Mouse (Mus musculus) testis, adult 2 months (tissue): ENCODE data around the gene Kcnh4. TPM values are rescaled to one million over a fixed set of nuclear protein-coding genes. Genes with fewer than 3 reads are reported as not detected.

Experiments used
- H3K27ac ChIP-seq: fragments of 200-500 bp; 2 replicates; pipeline ENCODE4 v1.5.1; 2012; ENCODE audit warnings: low read depth, low read length; ENCODE audit not compliant: control insufficient read depth, insufficient read depth
- H3K27me3 ChIP-seq: fragments of 200-500 bp; 2 replicates; pipeline ENCODE4 v1.6.1; 2012; ENCODE audit warnings: mild to moderate bottlenecking, low read length, moderate library complexity; ENCODE audit not compliant: control insufficient read depth, insufficient read depth
- H3K36me3 ChIP-seq: fragments of 200-500 bp; 2 replicates; pipeline ENCODE4 v1.6.1; 2012; ENCODE audit warnings: mild to moderate bottlenecking, low read length; ENCODE audit not compliant: control insufficient read depth, insufficient read depth
- H3K4me1 ChIP-seq: fragments of 200-500 bp; 2 replicates; pipeline ENCODE4 v1.6.1; 2012; ENCODE audit warnings: low read length; ENCODE audit not compliant: control insufficient read depth, insufficient read depth
- H3K4me3 ChIP-seq: fragments of 200-500 bp; 2 replicates; pipeline ENCODE4 v1.5.1; 2012; ENCODE audit warnings: low read depth, mild to moderate bottlenecking, low read length, moderate library complexity, mixed read lengths; ENCODE audit not compliant: control insufficient read depth
- CTCF ChIP-seq: fragments of 200-500 bp; IDR thresholded peaks from 2 replicates; pipeline ENCODE4 v1.5.1; 2012; ENCODE audit warnings: low read depth, mild to moderate bottlenecking, inconsistent platforms, low read length, moderate library complexity; ENCODE audit not compliant: control insufficient read depth, insufficient read depth, insufficient replicate concordance
- POLR2A ChIP-seq: fragments of 200-500 bp; IDR thresholded peaks from 2 replicates; pipeline ENCODE4 v1.6.1; 2012; ENCODE audit warnings: low read depth, mild to moderate bottlenecking, inconsistent platforms, low read length, moderate library complexity; ENCODE audit not compliant: control insufficient read depth
- polyA plus RNA-seq: library from polyadenylated mRNA; depleted of rRNA; stranded (reverse); fragments of >200 nt; gene quantifications from 2 replicates; pipeline ENCODE4 v1.2.3, GENCODE M21; 2012; rRNA removed

The Kcnh4 gene
- polyA plus RNA-seq, result 0.40 and 0.51 TPM in 2 replicates

DNA sequence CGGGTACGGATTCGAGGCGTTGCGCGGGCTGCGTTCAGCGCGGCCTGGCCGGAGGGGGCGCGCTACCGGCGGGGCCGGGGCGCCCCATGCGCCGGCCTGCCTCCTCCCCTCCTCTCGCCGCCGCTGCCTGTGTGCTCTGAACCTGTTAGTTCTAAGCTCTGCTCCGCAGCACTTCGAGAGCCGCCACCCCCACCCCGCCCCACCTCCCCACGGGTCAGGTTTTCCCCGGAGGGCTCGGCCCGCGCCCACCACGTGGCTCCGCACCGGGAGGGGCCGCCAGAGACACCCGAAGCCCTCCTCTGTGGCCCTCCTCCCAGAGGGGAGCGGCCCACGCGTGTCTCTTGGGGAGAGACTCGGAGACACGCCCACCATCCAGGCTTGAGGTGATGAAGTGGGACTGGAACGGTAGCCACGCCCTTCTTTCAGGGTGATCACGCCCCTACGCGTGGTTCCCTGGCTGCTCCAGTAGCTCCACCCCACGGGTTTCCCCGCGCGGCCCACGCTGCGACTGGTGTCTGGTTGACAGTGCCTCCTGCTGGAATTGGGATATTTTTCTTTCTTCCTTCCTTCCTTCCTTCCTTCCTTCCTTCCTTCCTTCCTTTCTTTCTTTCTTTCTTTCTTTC, at the start of gene Kcnh4:
Kcnh4 (minus strand) TSS at position 332 of the 623 bp plus-strand sequence.
- Histone ChIP-seq H3K27ac (no peak within 1 kb of the TSS), H3K4me3 (peak within 1 kb of the TSS; percentile 58), H3K27me3 (no peaks in the 10 kb centered on the region; the same call in 1 of the 2 replicates), H3K36me3 (no peaks in the 10 kb centered on the region), H3K4me1 (peaks cover 21% of the 10 kb centered on the region)
- no peak for TF ChIP-seq CTCF
- no peak for TF ChIP-seq POLR2A

- no peak overlapping the region for H3K4me3 ChIP-seq
- TF ChIP-seq POLR2A (no peak), CTCF (no peak)
- no peaks in the 10 kb centered on the region for H3K4me1 ChIP-seq
- no peak overlapping the region for H3K27ac ChIP-seq
- no peaks in the 10 kb centered on the region for H3K36me3 ChIP-seq
- no peaks in the 10 kb centered on the region for H3K27me3 ChIP-seq
Observed at GRCm38 (mm10) chr11:100806380-100807305, 46.9 kb upstream of the Kcnh4 start.

GRCm38 (mm10) chr11:100805535-100805934, 45.8 kb upstream of the Kcnh4 start:
- Histone ChIP-seq H3K36me3 (no peaks in the 10 kb centered on the region), H3K27ac (no peak overlapping the region), H3K27me3 (no peaks in the 10 kb centered on the region), H3K4me3 (no peak overlapping the region), H3K4me1 (no peaks in the 10 kb centered on the region)
- TF ChIP-seq POLR2A (no peak), CTCF (no peak)

- H3K36me3 ChIP-seq, result no peaks in the 10 kb centered on the region
- TF ChIP-seq POLR2A, result no peak
- TF ChIP-seq CTCF, result no peak
- no peak overlapping the region for H3K4me3 ChIP-seq
- H3K4me1 ChIP-seq, result no peaks in the 10 kb centered on the region
- no peaks in the 10 kb centered on the region for H3K27me3 ChIP-seq
- no peak overlapping the region for H3K27ac ChIP-seq
Observed at GRCm38 (mm10) chr11:100804409-100804808, 44.7 kb upstream of the Kcnh4 start.

- TF ChIP-seq CTCF, result no peak
- TF ChIP-seq POLR2A, result no peak
- Histone ChIP-seq H3K27ac (no peak overlapping the region), H3K4me1 (no peaks in the 10 kb centered on the region), H3K27me3 (no peaks in the 10 kb centered on the region), H3K36me3 (no peaks in the 10 kb centered on the region), H3K4me3 (no peak overlapping the region)
Observed at GRCm38 (mm10) chr11:100799426-100799825, 39.7 kb upstream of the Kcnh4 start.

- Histone ChIP-seq H3K27me3 (no peaks in the 10 kb centered on the region), H3K36me3 (no peaks in the 10 kb centered on the region), H3K4me1 (peaks cover 2% of the 10 kb centered on the region; the same call in 1 of the 2 replicates), H3K4me3 (no peak overlapping the region), H3K27ac (no peak overlapping the region)
- TF ChIP-seq POLR2A, result no peak
- TF ChIP-seq CTCF, result no peak
Observed at GRCm38 (mm10) chr11:100796585-100796984, 36.8 kb upstream of the Kcnh4 start.

DNA sequence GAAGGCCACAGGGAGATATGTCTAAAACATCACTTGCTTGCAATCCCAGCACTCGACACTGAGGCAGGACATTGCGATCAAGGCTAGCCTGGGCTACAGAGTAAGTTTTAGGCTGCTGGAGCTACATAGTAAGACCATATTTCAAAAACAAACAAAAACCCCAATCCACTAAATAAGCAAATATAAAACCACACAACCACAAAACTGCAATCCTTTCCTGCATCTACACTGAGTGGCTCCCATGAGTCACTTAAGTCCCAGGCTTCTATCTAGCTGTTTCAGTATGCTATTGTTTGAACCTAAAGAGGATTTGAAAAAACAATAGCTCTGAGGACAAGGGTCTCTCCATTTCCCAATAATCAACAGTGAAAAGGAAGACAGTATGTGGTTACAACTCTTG, 35.6 kb upstream of the Kcnh4 start:
- Histone ChIP-seq H3K4me3 (no peak overlapping the region), H3K27ac (no peak overlapping the region), H3K4me1 (peaks cover 2% of the 10 kb centered on the region; the same call in 1 of the 2 replicates), H3K27me3 (no peaks in the 10 kb centered on the region), H3K36me3 (no peaks in the 10 kb centered on the region)
- no peak for TF ChIP-seq CTCF
- no peak for TF ChIP-seq POLR2A
